Mouse (Mus musculus) central nervous system, embryonic 14 days (tissue): Measurements from ENCODE around the gene Olfr1463. TPM values are rescaled to one million over a fixed set of nuclear protein-coding genes. Genes with fewer than 3 reads are reported as not detected.

Experiments
- polyA plus RNA-seq: library from polyadenylated mRNA; depleted of rRNA; stranded (reverse); fragments of >200 nt; gene quantifications from 2 replicates; pipeline ENCODE4 v1.2.3, GENCODE M21; 2012; rRNA removed

Gene Olfr1463
- polyA plus RNA-seq, result not detected in 2 replicates

GRCm38 (mm10) chr19:13231028-13231427 lies at the start of gene Olfr1463:
Gene Olfr1463, plus strand, starts transcription at chr19:13231328.

GRCm38 (mm10) chr19:13185434-13185833 lies 45.7 kb upstream of the Olfr1463 start, which contains the start of gene Olfr1462:
Gene Olfr1462, plus strand, starts transcription at chr19:13185734.

Other genes starting within 250 kb of the Olfr1463 start
- gene Olfr1451, start 236.3 kb upstream of the Olfr1463 start, polyA plus RNA-seq, result not detected in 2 replicates
- not detected in 2 replicates for gene Olfr1453, start 203.0 kb upstream of the Olfr1463 start, polyA plus RNA-seq
- not detected in 2 replicates for gene Olfr1454, start 170.7 kb upstream of the Olfr1463 start, polyA plus RNA-seq
- not detected in 2 replicates for gene Olfr1457, start 133.4 kb upstream of the Olfr1463 start, polyA plus RNA-seq
- gene Olfr1458, start 124.6 kb upstream of the Olfr1463 start, polyA plus RNA-seq, result not detected in 2 replicates
- 0.01 TPM in 1 of 2 replicates, not detected in the other for gene Olfr1459, start 81.8 kb upstream of the Olfr1463 start, polyA plus RNA-seq
- gene Olfr1461, start 68.3 kb upstream of the Olfr1463 start, polyA plus RNA-seq, result not detected in 2 replicates
- gene Olfr1462, start 45.6 kb upstream of the Olfr1463 start, polyA plus RNA-seq, result not detected in 2 replicates
- gene Olfr1465, start 84.2 kb downstream of the Olfr1463 start, polyA plus RNA-seq, result not detected in 2 replicates
- not detected in 2 replicates for gene Olfr1466, start 107.5 kb downstream of the Olfr1463 start, polyA plus RNA-seq
- not detected in 2 replicates for gene Olfr1467, start 130.9 kb downstream of the Olfr1463 start, polyA plus RNA-seq
- not detected in 2 replicates for gene Olfr1469, start 176.5 kb downstream of the Olfr1463 start, polyA plus RNA-seq
- not detected in 2 replicates for gene Olfr1471, start 212.1 kb downstream of the Olfr1463 start, polyA plus RNA-seq
- not detected in 2 replicates for gene Olfr1472, start 224.8 kb downstream of the Olfr1463 start, polyA plus RNA-seq
- not detected in 2 replicates for gene Olfr1474, start 238.2 kb downstream of the Olfr1463 start, polyA plus RNA-seq
- gene Olfr1475, start 248.9 kb downstream of the Olfr1463 start, polyA plus RNA-seq, result not detected in 2 replicates